Mouse (Mus musculus) hindbrain, embryonic 11.5 days (tissue): Measurements from ENCODE around the gene Ufd1. TPM values are rescaled to one million over a fixed set of nuclear protein-coding genes. Genes with fewer than 3 reads are reported as not detected.
"Not testable (repeated sequence)": the region's sequence is repeated elsewhere in the genome, so short reads cannot be mapped to it uniquely, and the experiment has no call there.

Source experiments
- ATAC-seq: fragments of 200-750 bp; cut with Nextera tagmentation; 2 replicates; pipeline ENCODE4 v1.8.0; 2017; ENCODE audit warnings: mild to moderate bottlenecking, moderate TSS enrichment, moderate library complexity; ENCODE audit not compliant: low FRiP score
- DNase-seq: peaks from one replicate; pipeline ENCODE4 v3.0.0-alpha.2; 2015; ENCODE audit warnings: low spot score
- H3K27ac ChIP-seq: fragments of 300-500 bp; sonication (generic); 2 replicates; pipeline ENCODE4 v1.5.1; 2014; ENCODE audit warnings: mild to moderate bottlenecking, low read depth, low read length
- H3K27me3 ChIP-seq: fragments of 300-500 bp; sonication (generic); 2 replicates; pipeline ENCODE4 v1.6.1; 2014; ENCODE audit warnings: mild to moderate bottlenecking, low read length, moderate library complexity, mixed read lengths; ENCODE audit not compliant: control insufficient read depth, insufficient read depth
- H3K36me3 ChIP-seq: fragments of 300-500 bp; sonication (generic); 2 replicates; pipeline ENCODE4 v1.6.1; 2014; ENCODE audit warnings: mild to moderate bottlenecking, low read length, moderate library complexity, mixed read lengths; ENCODE audit not compliant: control insufficient read depth, insufficient read depth
- H3K4me1 ChIP-seq: fragments of 300-500 bp; sonication (generic); replicated peaks from 2 replicates; pipeline ENCODE4 v1.6.1; 2014; ENCODE audit warnings: low read length, mixed read lengths; ENCODE audit not compliant: control insufficient read depth, insufficient read depth
- H3K4me2 ChIP-seq: fragments of 300-500 bp; sonication (generic); replicated peaks from 2 replicates; pipeline ENCODE4 v1.6.1; 2014; ENCODE audit warnings: mild to moderate bottlenecking, low read depth, low read length
- H3K4me3 ChIP-seq: fragments of 300-500 bp; sonication (generic); 2 replicates; pipeline ENCODE4 v1.5.1; 2014; ENCODE audit warnings: low read depth, low read length
- H3K9ac ChIP-seq: fragments of 300-500 bp; sonication (generic); 2 replicates; pipeline ENCODE4 v1.6.1; 2014; ENCODE audit warnings: low read depth, low read length
- H3K9me3 ChIP-seq: fragments of 300-500 bp; sonication (generic); 2 replicates; pipeline ENCODE4 v1.6.1; 2016; ENCODE audit warnings: low read length; ENCODE audit not compliant: control insufficient read depth
- WGBS: fragments of 180-500 bp; shearing (Covaris S2); extraction: QIAGEN DNeasy Blood & Tissue Kit; methylation state at CpG from one replicate; pipeline ENCODE4 v1.1.7; 2014; 5-methylcytosine and 5-hydroxymethylcytosine counted together
- polyA plus RNA-seq: library from polyadenylated mRNA; unstranded; fragments of >200 nt; fragmentation: Nextera tagmentation; extraction: Ambion mirVana; gene quantifications from 2 replicates; pipeline ENCODE4 v1.2.1, GENCODE M21; 2014

Gene Ufd1
- polyA plus RNA-seq, 1 experiment from 2014 or later = 96.1 TPM

GRCm38 (mm10) chr16:18858551-18858950 is 47.0 kb downstream of the Ufd1 start:
- Histone ChIP-seq H3K9me3 (no peaks in the 10 kb centered on the region), H3K36me3 (no peaks in the 10 kb centered on the region), H3K4me1 (no peaks in the 10 kb centered on the region), H3K27ac (no peak overlapping the region), H3K4me3 (no peak overlapping the region), H3K27me3 (no peaks in the 10 kb centered on the region), H3K4me2 (no peak overlapping the region), H3K9ac (no peak overlapping the region)
- ATAC-seq (no peak), DNase-seq (peak; percentile 42)

GRCm38 (mm10) chr16:18860186-18860585 is 48.6 kb downstream of the Ufd1 start:
- H3K4me2 ChIP-seq = no peak overlapping the region
- H3K9me3 ChIP-seq = no peaks in the 10 kb centered on the region
- no peak overlapping the region for H3K4me3 ChIP-seq
- H3K27me3 ChIP-seq = no peaks in the 10 kb centered on the region
- no peak for ATAC-seq
- H3K36me3 ChIP-seq = no peaks in the 10 kb centered on the region
- no peak overlapping the region for H3K9ac ChIP-seq
- no peak for DNase-seq
- H3K4me1 ChIP-seq = no peaks in the 10 kb centered on the region
- no peak overlapping the region for H3K27ac ChIP-seq
- 81% methylated on average over 1 of the region's 1 CpGs for WGBS

GRCm38 (mm10) chr16:18870495-18870894 is 58.9 kb downstream of the Ufd1 start:
- not testable (repeated sequence) for H3K27me3 ChIP-seq, H3K27ac ChIP-seq, H3K4me1 ChIP-seq, H3K4me3 ChIP-seq, H3K36me3 ChIP-seq, H3K9me3 ChIP-seq, DNase-seq, H3K9ac ChIP-seq, H3K4me2 ChIP-seq, ATAC-seq
- WGBS = 84% methylated on average over 1 of the region's 1 CpGs

GRCm38 (mm10) chr16:18876091-18876441 is 64.5 kb downstream of the Ufd1 start:
- H3K4me3 ChIP-seq = peak overlapping the region; percentile 90
- H3K27ac ChIP-seq = peak overlapping the region; percentile 95
- 2% methylated on average over 17 of the region's 17 CpGs for WGBS
- peaks cover 5% of the 10 kb centered on the region; the same call in 1 of the 2 replicates for H3K36me3 ChIP-seq
- DNase-seq (no peak), ATAC-seq (no peak; the same call in 1 of the 2 replicates)
- H3K9me3 ChIP-seq = no peaks in the 10 kb centered on the region
- H3K4me1 ChIP-seq = no peaks in the 10 kb centered on the region
- no peaks in the 10 kb centered on the region for H3K27me3 ChIP-seq
- H3K4me2 ChIP-seq = peak overlapping the region; percentile 74
- peak overlapping the region; percentile 95 for H3K9ac ChIP-seq

- H3K9me3 ChIP-seq = no peaks in the 10 kb centered on the region
- H3K27me3 ChIP-seq = no peaks in the 10 kb centered on the region
- DNase-seq = peak; percentile 91
- H3K27ac ChIP-seq = peak within 1 kb of the TSS; percentile 95
- no peaks in the 10 kb centered on the region for H3K4me1 ChIP-seq
- WGBS = under 1% methylated on average over 92 of the region's 93 CpGs
- H3K4me2 ChIP-seq = peak within 1 kb of the TSS; percentile 74
- H3K4me3 ChIP-seq = peak within 1 kb of the TSS; percentile 90
- ATAC-seq = peak; percentile 91
- H3K9ac ChIP-seq = peak within 1 kb of the TSS; percentile 95
- peaks cover 2% of the 10 kb centered on the region; the same call in 1 of the 2 replicates for H3K36me3 ChIP-seq
Measured at GRCm38 (mm10) chr16:18876442-18877308, 65.1 kb downstream of the Ufd1 start, which contains the start of the genes Mrpl40 and Hira. Gene Mrpl40 (minus strand): TSS chr16:18876862. Gene Hira (plus strand): TSS chr16:18877037.

- ATAC-seq (peak; percentile 36), DNase-seq (peak; percentile 76)
- H3K9ac ChIP-seq = peak overlapping the region; percentile 95
- no peaks in the 10 kb centered on the region for H3K4me1 ChIP-seq
- no peaks in the 10 kb centered on the region for H3K27me3 ChIP-seq
- peak overlapping the region; percentile 74 for H3K4me2 ChIP-seq
- H3K36me3 ChIP-seq = 0 out of 2 replicates have a peak, but pooled peaks cover 2% of the 10 kb centered on the region
- no peaks in the 10 kb centered on the region for H3K9me3 ChIP-seq
- peak overlapping the region; percentile 95 for H3K27ac ChIP-seq
- WGBS = under 1% methylated on average over 38 of the region's 43 CpGs
- peak overlapping the region; percentile 90 for H3K4me3 ChIP-seq
Measured at GRCm38 (mm10) chr16:18877386-18878090, 66.0 kb downstream of the Ufd1 start.

GRCm38 (mm10) chr16:18878091-18878720 is 66.6 kb downstream of the Ufd1 start:
- Histone ChIP-seq H3K4me3 (peak overlapping the region; percentile 90), H3K27me3 (no peaks in the 10 kb centered on the region), H3K9ac (peak overlapping the region; percentile 95), H3K9me3 (no peaks in the 10 kb centered on the region), H3K4me2 (peak overlapping the region; percentile 74), H3K27ac (peak overlapping the region; percentile 95), H3K4me1 (no peaks in the 10 kb centered on the region), H3K36me3 (0 out of 2 replicates have a peak, but pooled peaks cover 2% of the 10 kb centered on the region)
- no peak for DNase-seq
- ATAC-seq = peak; percentile 1; the same call in 1 of the 2 replicates
- 35% methylated on average over 20 of the region's 20 CpGs for WGBS

- ATAC-seq = no peak
- H3K9ac ChIP-seq = no peak overlapping the region
- H3K4me3 ChIP-seq = no peak overlapping the region
Measured at GRCm38 (mm10) chr16:18884044-18884443, 72.5 kb downstream of the Ufd1 start.

More at GRCm38 (mm10) chr16:18884044-18884443, 72.5 kb downstream of the Ufd1 start:
- H3K9me3 ChIP-seq = no peaks in the 10 kb centered on the region
- H3K27me3 ChIP-seq = no peaks in the 10 kb centered on the region
- 0 out of 2 replicates have a peak, but pooled peaks cover 2% of the 10 kb centered on the region for H3K36me3 ChIP-seq
- H3K4me2 ChIP-seq = no peak overlapping the region
- no peaks in the 10 kb centered on the region for H3K4me1 ChIP-seq
- DNase-seq = no peak
- H3K27ac ChIP-seq = no peak overlapping the region
